Mouse (Mus musculus) left cerebral cortex, postnatal 4 days (tissue): ENCODE measurements around the gene Rnf157. TPM values are rescaled to one million over a fixed set of nuclear protein-coding genes. Genes with fewer than 3 reads are reported as not detected.
"Not testable (repeated sequence)": the region's sequence is repeated elsewhere in the genome, so short reads cannot be mapped to it uniquely, and the experiment has no call there.

Experiments
- DNase-seq: peaks from one replicate; pipeline ENCODE4 v3.0.0-alpha.2; 2022
- intact Hi-C: fragments of 180-260 bp; cut with DNase I; formaldehyde crosslinking; loops from one replicate; pipeline ENCODE4 v1.15.1; 2025
- total RNA-seq, 2 experiments: library from RNA; stranded (reverse); gene quantifications; 2 replicates each; pipeline ENCODE4 v1.2.3; 2021

Rnf157 gene
- total RNA-seq, 2 experiments from 2014 or later: 187 to 192 TPM

DNA sequence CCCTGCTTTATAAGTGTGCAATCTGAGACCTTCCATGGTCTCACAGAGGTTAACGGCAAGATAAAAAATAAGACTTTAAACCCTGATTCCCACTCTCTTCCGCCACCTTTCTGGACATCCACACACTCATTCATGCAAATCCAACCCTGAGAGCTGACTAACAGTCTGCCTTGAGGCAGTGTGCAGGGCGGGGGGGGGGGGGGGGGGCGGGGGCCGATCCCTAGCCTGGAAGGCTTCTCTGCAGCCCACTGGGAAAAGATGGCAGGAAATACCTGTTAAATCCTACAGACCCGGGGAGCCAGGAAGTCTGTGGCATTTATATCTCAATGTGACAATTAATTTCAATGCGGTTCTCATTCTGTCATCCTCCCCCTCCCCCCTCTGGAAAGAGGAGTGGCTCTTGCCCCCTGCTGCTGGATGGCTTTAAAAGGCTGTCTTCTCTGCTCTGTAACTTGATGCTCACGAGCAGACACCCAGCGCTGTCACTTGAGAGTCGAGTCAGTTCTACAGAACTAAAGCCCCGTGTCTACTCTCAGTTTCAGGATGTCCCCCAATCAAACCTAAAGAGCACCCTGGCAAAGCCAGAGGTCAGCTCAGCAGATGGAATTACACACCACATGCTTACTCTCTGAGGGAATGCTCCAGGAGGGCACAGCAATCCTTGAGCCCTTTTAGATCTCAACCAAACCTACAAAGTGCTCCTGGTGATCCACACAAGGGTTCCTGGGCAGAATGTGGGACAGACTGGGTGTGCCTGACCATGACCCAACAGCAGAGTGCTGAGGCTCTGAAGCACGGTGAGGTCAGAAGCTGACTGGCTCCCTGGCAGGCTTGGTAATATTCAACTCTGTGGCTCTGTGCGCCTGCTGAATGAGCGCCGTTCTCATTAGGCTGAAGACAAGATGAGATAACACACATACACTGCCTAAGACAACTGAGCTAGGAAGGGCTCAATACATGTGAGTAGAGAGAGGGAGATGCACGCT is 25.5 kb downstream of the Rnf157 start:
- DNase-seq: no peak
- intact Hi-C loops: no loop called here

DNA sequence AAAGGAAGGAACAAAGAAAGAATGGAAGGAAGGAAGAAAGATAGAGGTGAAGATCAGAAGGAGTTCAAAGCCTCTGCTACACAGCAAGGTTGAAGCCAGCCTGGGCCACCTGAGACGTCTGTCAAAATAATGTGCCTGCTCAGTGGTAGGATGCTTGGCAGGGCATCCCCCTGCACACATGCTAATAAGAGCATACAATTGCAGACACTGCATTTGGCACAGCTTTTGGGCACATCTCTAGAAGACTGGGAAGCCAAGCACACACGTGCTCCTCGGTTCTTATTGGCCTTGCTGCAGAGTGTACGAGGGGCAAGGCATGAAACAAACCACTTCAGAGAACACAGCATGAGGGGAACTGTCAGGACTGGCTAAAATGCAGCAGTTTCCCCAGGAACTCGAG is 26.8 kb downstream of the Rnf157 start:
- DNase-seq: peak; percentile 72
- intact Hi-C loops: no loop called here

GRCm38 (mm10) chr11:116384171-116384570 is 28.7 kb downstream of the Rnf157 start:
- no peak for DNase-seq
- intact Hi-C loops: no loop called here

- DNase-seq, intact Hi-C loops: not testable (repeated sequence)
These were observed 29.8 kb downstream of the Rnf157 start for GRCm38 (mm10) chr11:116383070-116383469.

- intact Hi-C loops: no loop called here
- no peak for DNase-seq
These were observed 32.1 kb downstream of the Rnf157 start for GRCm38 (mm10) chr11:116380767-116381166.

DNA sequence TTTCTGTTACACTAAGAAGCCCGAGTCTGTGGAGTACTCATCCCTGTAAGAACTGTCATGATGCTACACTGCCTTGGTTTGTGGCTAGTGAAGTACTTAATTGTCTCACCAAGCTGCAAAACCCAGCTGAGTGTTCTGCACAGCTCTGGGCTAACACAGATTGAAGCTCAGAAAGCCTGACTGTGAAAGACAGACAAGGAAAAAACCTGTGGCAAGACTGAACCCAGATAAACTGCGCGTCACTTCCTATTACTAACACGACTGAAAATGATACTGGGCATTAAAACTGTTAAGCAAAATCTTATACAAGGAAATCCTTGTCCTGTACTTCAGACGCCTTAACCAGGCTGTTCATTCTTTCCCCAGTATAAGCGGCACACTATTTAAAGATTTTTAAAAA is 33.3 kb downstream of the Rnf157 start:
- no peak for DNase-seq
- intact Hi-C loops: no loop called here

GRCm38 (mm10) chr11:116376945-116377661 is 35.7 kb downstream of the Rnf157 start:
- intact Hi-C loops: no loop called here
- DNase-seq: no peak

- intact Hi-C loops: no loop called here
- no peak for DNase-seq
These were observed 40.9 kb downstream of the Rnf157 start for GRCm38 (mm10) chr11:116371894-116372450.

DNA sequence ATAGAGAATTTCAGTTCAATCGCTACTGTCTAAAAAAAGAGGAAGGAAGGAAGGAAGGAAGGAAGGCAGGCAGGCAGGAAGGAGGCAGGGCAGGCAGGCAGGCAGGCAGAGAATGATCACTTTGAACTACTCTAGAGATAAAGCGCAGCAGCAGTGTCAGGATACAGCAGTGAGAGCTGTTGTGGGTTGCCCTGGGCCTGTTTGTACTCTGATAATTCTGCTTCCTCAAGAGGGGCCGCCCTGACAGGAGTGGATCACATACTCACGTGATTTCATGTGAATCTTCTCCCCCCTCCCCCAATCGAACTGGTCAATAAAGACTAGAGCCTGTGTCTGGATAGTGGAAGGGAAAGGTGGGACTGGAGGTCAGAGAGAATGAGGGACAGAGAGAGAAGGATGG is 43.2 kb downstream of the Rnf157 start:
- DNase-seq: no peak
- intact Hi-C loops: no loop called here

- no peak for DNase-seq
- intact Hi-C loops: no loop called here
These were observed 43.8 kb downstream of the Rnf157 start for GRCm38 (mm10) chr11:116369051-116369450.

DNA sequence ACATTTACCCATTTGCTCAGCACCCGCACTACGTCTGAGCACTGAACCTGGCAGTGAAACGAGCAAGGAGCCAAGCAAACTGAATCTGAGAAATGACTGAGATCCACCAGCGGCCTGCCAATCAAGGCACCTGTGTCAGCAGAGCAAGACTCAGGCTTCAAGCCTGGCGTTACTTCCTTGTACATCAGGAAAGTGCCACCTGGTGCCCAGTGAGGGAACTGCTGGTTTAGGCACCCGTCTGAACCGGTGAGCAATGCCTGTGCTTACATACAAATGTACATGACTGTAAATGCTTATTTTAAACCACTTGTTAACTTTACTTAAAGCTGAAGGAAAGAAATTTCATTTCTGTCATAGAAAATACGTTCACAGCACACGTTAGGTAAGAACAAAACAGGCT is 44.7 kb downstream of the Rnf157 start:
- DNase-seq: peak; percentile 91
- intact Hi-C loops: no loop called here

DNA sequence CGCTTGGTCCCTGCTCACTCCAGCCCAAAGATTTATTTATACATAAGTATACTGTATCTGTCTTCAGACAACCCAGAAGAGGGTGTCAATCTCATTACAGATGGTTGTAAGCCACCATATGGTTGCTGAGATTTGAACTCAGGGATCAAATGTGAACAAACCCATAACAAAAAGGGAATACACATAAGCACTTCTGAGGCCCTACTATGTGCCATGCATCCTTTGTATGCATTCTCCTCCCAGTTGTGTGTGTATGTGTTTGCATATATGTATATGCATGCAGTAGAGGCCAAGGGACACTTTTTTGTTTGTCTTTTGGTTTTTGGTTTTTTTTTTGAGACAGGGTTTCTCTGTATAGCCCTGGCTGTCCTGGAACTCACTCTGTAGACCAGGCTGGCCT is 46.2 kb downstream of the Rnf157 start:
- intact Hi-C loops: no loop called here
- no peak for DNase-seq

DNA sequence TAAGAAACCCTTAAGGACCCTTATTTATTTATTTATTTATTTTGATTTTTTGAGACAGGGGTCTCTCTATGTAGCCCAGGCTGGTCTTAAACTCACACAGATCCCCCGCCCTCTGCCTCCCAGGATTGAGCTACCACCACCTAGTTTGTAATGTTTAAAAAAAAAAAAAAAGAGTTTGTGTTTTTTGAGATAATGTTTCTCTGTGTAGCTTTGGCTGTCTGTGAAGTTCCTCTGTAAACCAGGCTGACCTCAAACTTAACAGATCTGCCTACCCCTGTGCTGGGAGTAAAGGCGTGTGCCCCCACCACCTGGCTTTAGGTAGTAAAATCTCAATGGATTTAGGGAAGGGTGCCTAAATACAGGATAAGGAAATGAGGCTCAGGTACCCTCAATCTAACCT is 46.7 kb downstream of the Rnf157 start:
- intact Hi-C loops: no loop called here
- no peak for DNase-seq

DNA sequence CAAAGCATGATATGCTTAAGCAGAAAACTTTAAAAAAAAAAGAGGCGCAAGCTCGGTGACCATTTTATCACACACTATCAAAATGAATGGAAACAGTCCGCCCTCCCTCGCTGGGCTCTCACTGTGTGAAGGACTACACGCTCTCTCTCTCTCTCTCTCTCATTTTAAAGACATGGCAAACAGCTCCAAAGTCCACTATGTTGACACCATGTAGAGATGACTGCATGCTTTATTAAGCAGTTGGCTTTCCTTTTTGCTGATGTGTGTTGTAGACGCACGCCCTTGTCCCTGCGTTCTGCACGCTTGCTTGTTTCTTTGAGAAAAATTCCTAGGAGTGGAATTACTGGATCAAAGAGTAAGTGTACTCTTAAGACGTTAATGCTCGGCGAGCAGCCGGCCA is 47.4 kb downstream of the Rnf157 start:
- no peak for DNase-seq
- intact Hi-C loops: no loop called here

GRCm38 (mm10) chr11:116362015-116362414 is 50.8 kb downstream of the Rnf157 start:
- no peak for DNase-seq
- intact Hi-C loops: no loop called here

DNA sequence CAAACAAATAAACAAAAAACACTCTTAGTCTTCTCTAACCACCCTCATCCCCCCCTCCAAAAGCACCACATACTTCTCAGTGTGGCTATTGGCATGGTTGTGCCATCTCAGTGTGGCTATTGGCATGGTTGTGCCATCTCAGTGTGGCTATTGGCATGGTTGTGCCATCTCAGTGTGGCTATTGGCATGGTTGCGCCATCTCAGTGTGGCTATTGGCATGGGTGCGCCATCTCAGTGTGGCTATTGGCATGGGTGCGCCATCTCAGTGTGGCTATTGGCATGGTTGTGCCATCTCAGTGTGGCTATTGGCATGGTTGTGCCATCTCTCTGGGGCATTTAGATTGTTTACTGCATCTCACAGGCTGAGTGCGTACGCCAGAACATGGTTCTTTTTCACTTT is 51.9 kb downstream of the Rnf157 start:
- DNase-seq, intact Hi-C loops: not testable (repeated sequence)

DNA sequence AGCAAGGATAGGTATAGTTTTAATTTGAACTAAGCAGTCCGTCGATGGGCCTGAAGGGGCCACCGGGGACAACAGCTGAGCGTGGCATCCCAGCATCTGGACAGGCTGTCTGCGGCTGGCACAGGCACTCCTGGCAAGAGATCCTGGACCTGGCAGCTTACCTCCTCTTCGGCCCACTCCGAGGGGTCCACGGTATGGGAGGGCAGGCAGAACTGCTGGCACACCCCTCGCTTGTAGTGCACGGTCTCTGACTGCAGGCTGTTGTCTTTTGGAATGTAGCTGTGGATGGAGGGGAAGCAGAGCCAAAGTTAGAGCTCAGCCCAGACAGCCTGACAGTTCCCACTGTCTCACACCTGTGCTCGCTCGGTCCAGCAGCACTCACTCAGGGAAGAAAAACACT is 53.2 kb downstream of the Rnf157 start:
- DNase-seq: peak; percentile 65
- intact Hi-C loops: no loop called here

- intact Hi-C loops: no loop called here
- no peak for DNase-seq
These were observed 53.8 kb downstream of the Rnf157 start for GRCm38 (mm10) chr11:116358926-116359637.

DNA sequence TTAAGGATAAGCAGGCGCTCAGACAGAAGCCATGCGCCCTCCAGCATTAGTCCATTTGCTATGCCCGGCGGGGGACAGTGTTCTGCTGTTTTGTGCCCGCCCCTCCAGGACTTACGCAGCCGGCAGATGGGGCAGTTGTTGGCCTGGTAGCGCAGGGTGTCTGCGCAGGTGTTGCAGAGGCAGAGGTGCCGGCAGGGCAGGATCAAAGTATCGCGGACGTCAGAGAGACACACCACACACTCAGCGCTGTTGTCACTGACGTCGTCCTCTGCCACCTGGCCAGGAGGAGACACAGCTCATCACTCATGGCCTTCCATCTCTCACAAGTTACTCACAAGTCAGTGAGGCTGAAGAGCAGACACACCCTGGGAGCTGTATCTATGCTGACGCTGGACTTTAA is 58.3 kb downstream of the Rnf157 start:
- no peak for DNase-seq

DNA sequence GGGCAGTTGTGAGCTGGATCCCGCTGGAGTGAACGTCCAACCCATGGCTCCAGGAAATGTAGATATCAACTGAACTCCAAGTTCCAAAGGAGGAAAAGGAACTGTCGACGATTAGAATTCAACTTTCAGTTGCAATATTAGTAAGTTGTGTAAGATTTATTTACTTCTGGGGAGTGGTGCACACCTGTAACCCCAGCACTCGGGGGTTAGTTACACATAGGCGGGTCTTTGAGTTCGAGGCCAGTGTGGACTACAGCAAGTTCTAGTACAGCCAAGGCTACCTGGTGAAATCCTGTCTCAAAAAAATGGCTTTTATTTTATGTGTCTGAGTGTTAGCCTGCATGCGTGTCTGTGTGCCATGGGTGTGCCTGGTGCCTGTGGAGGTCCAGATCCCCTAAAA is 59.3 kb downstream of the Rnf157 start:
- DNase-seq: no peak
- intact Hi-C loops: no loop called here

More for the DNA sequence above, 58.3 kb downstream of the Rnf157 start:
- intact Hi-C loops: no loop called here

GRCm38 (mm10) chr11:116351294-116351693 is 61.5 kb downstream of the Rnf157 start:
- intact Hi-C loops: no loop called here
- DNase-seq: no peak
